Mouse (Mus musculus): Measurements from ENCODE around the gene Slco3a1. TPM values are rescaled to one million over a fixed set of nuclear protein-coding genes. Genes with fewer than 3 reads are reported as not detected.

The Slco3a1 gene
- total and polyA plus RNA-seq, 2 experiments from 2014 or later, result 23.4 to 39.2 TPM

DNA sequence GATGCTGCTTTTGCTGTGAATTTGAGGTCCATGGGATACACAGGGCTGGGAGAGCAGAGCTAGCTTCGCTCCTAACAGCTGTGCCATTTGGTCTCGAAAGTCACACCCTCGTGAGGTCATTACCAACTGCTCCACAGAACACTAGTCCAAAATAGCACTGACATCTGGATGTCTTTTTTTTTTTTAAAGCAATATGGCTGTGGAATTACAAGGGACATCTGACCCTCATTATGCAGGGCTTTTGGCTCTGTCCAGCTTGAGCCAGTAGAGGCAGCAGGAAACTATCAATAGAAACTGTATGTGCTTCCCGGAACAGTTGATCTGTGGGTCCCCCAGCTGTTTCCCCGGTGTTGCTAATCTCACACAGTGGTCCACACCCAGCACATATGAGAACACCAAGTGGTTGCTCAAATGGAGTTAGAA, 163.1 kb downstream of the Slco3a1 start:
- H3K4me1 ChIP-seq (ENCODE audit: insufficient read depth, low read length), result no peaks in the 10 kb centered on the region
- H3K27ac ChIP-seq (ENCODE audit: low read depth, low read length), result no peak overlapping the region
- ATAC-seq (ENCODE audit: low FRiP score) (no peak), DNase-seq (ENCODE audit: low spot score) (no peak)
- no peaks in the 10 kb centered on the region for H3K36me3 ChIP-seq (ENCODE audit: insufficient read depth, low read length)
- H3K27me3 ChIP-seq (ENCODE audit: insufficient read depth, low read length), result no peaks in the 10 kb centered on the region
- H3K9me3 ChIP-seq (ENCODE audit: low read length), result no peaks in the 10 kb centered on the region
- H3K4me3 ChIP-seq (ENCODE audit: low read depth, low read length), result no peak overlapping the region
- no peak overlapping the region for H3K9ac ChIP-seq (replicated peaks; ENCODE audit: low read length, poor library complexity, severe bottlenecking)
- no peak for TF ChIP-seq CTCF (IDR thresholded peaks at IDR 0.05)
- H3K4me2 ChIP-seq (ENCODE audit: low read depth, low read length, poor library complexity, severe bottlenecking), result no peak overlapping the region
- WGBS, result 75% methylated on average over 5 of the region's 5 CpGs

DNA sequence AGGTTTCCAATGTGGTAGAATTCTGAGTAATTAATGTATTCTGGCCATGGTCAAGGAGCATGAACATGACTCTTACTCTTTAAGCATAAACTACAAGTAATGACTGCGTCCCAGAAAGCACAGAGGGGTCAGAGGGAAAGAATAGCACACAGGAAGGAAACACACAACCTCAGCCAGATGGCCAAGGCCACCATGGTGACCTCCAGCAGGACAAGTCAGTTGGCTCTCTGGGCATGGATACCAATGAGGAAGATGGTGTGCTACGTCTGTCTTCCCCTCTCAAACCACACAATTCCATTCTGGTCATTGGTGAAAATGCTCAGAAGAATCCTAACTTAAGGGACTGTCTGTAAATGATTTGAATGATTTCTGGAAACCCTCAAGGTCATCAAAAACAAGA, 165.0 kb downstream of the Slco3a1 start:
- Histone ChIP-seq H3K27ac (ENCODE audit: low read depth, low read length) (no peak overlapping the region), H3K4me2 (ENCODE audit: low read depth, low read length, poor library complexity, severe bottlenecking) (no peak overlapping the region), H3K4me1 (ENCODE audit: insufficient read depth, low read length) (no peaks in the 10 kb centered on the region), H3K27me3 (ENCODE audit: insufficient read depth, low read length) (no peaks in the 10 kb centered on the region), H3K4me3 (ENCODE audit: low read depth, low read length) (no peak overlapping the region), H3K9me3 (ENCODE audit: low read length) (no peaks in the 10 kb centered on the region), H3K9ac (replicated peaks; ENCODE audit: low read length, poor library complexity, severe bottlenecking) (no peak overlapping the region), H3K36me3 (ENCODE audit: insufficient read depth, low read length) (no peaks in the 10 kb centered on the region)
- ATAC-seq (ENCODE audit: low FRiP score) (no peak), DNase-seq (ENCODE audit: low spot score) (no peak)
- WGBS, result 86% methylated on average over 2 of the region's 2 CpGs
- no peak for TF ChIP-seq CTCF (IDR thresholded peaks at IDR 0.05)

GRCm38 (mm10) chr7:74386257-74386656, 168.3 kb downstream of the Slco3a1 start:
- H3K36me3 ChIP-seq (ENCODE audit: insufficient read depth, low read length), result no peaks in the 10 kb centered on the region
- TF ChIP-seq CTCF (IDR thresholded peaks at IDR 0.05), result no peak
- H3K4me1 ChIP-seq (ENCODE audit: insufficient read depth, low read length), result 0 out of 2 replicates have a peak, but pooled peaks cover 3% of the 10 kb centered on the region
- no peak overlapping the region for H3K27ac ChIP-seq (ENCODE audit: low read depth, low read length)
- WGBS, result 60% methylated on average over 5 of the region's 5 CpGs
- no peaks in the 10 kb centered on the region for H3K27me3 ChIP-seq (ENCODE audit: insufficient read depth, low read length)
- no peak for ATAC-seq (ENCODE audit: low FRiP score)
- peak; percentile 69 for DNase-seq (ENCODE audit: low spot score)
- H3K4me2 ChIP-seq (ENCODE audit: low read depth, low read length, poor library complexity, severe bottlenecking), result no peak overlapping the region
- H3K9ac ChIP-seq (replicated peaks; ENCODE audit: low read length, poor library complexity, severe bottlenecking), result no peak overlapping the region
- H3K4me3 ChIP-seq (ENCODE audit: low read depth, low read length), result no peak overlapping the region
- H3K9me3 ChIP-seq (ENCODE audit: low read length), result no peaks in the 10 kb centered on the region

- Histone ChIP-seq H3K4me1 (ENCODE audit: insufficient read depth, low read length) (0 out of 2 replicates have a peak, but pooled peaks cover 3% of the 10 kb centered on the region), H3K4me2 (ENCODE audit: low read depth, low read length, poor library complexity, severe bottlenecking) (no peak overlapping the region), H3K36me3 (ENCODE audit: insufficient read depth, low read length) (no peaks in the 10 kb centered on the region), H3K9ac (replicated peaks; ENCODE audit: low read length, poor library complexity, severe bottlenecking) (no peak overlapping the region), H3K4me3 (ENCODE audit: low read depth, low read length) (no peak overlapping the region), H3K9me3 (ENCODE audit: low read length) (no peaks in the 10 kb centered on the region), H3K27ac (ENCODE audit: low read depth, low read length) (no peak overlapping the region), H3K27me3 (ENCODE audit: insufficient read depth, low read length) (no peaks in the 10 kb centered on the region)
- ATAC-seq (ENCODE audit: low FRiP score), result no peak
- 92% methylated on average over 3 of the region's 3 CpGs for WGBS
- no peak for TF ChIP-seq CTCF (IDR thresholded peaks at IDR 0.05)
- DNase-seq (ENCODE audit: low spot score), result no peak
These were observed 171.4 kb downstream of the Slco3a1 start for GRCm38 (mm10) chr7:74383040-74383666.

GRCm38 (mm10) chr7:74382286-74382685, 172.3 kb downstream of the Slco3a1 start:
- Histone ChIP-seq H3K9ac (replicated peaks; ENCODE audit: low read length, poor library complexity, severe bottlenecking) (no peak overlapping the region), H3K27me3 (ENCODE audit: insufficient read depth, low read length) (no peaks in the 10 kb centered on the region), H3K27ac (ENCODE audit: low read depth, low read length) (no peak overlapping the region), H3K9me3 (ENCODE audit: low read length) (no peaks in the 10 kb centered on the region), H3K4me3 (ENCODE audit: low read depth, low read length) (no peak overlapping the region), H3K4me2 (ENCODE audit: low read depth, low read length, poor library complexity, severe bottlenecking) (no peak overlapping the region), H3K36me3 (ENCODE audit: insufficient read depth, low read length) (no peaks in the 10 kb centered on the region), H3K4me1 (ENCODE audit: insufficient read depth, low read length) (0 out of 2 replicates have a peak, but pooled peaks cover 3% of the 10 kb centered on the region)
- no peak for TF ChIP-seq CTCF (IDR thresholded peaks at IDR 0.05)
- 82% methylated on average over 3 of the region's 3 CpGs for WGBS
- ATAC-seq (ENCODE audit: low FRiP score), result no peak
- DNase-seq (ENCODE audit: low spot score), result no peak

DNA sequence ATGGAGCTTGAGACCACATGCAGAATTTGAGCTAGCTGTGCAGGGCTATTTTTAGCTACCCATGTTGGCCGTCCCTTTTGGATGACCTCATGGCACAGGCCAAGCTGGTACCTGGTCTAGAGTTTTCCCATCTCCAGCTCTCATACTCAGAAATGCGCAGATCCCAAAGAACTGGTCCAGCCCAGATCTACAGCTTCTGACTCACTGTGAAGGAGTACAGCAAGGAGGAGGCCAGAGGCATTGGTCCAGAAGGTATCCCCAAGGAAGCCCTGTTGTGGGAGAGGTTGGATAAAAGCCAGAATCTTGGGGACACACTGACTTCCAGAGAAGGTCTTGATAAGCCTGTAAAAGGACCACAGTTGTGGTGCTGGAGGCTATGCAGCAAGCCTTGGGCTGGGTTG, 172.7 kb downstream of the Slco3a1 start:
- Histone ChIP-seq H3K9ac (replicated peaks; ENCODE audit: low read length, poor library complexity, severe bottlenecking) (no peak overlapping the region), H3K4me1 (ENCODE audit: insufficient read depth, low read length) (0 out of 2 replicates have a peak, but pooled peaks cover 3% of the 10 kb centered on the region), H3K4me2 (ENCODE audit: low read depth, low read length, poor library complexity, severe bottlenecking) (no peak overlapping the region), H3K4me3 (ENCODE audit: low read depth, low read length) (no peak overlapping the region), H3K36me3 (ENCODE audit: insufficient read depth, low read length) (no peaks in the 10 kb centered on the region), H3K27ac (ENCODE audit: low read depth, low read length) (no peak overlapping the region), H3K9me3 (ENCODE audit: low read length) (no peaks in the 10 kb centered on the region), H3K27me3 (ENCODE audit: insufficient read depth, low read length) (no peaks in the 10 kb centered on the region)
- WGBS, result 78% methylated on average over 2 of the region's 2 CpGs
- ATAC-seq (ENCODE audit: low FRiP score) (no peak), DNase-seq (ENCODE audit: low spot score) (no peak)
- no peak for TF ChIP-seq CTCF (IDR thresholded peaks at IDR 0.05)

Measured in midbrain, postnatal 0 days (tissue).